Mouse (Mus musculus) erythroblast, embryonic 14.5 days (primary cell): Measurements from ENCODE around the gene Insl5. TPM values are rescaled to one million over a fixed set of nuclear protein-coding genes. Genes with fewer than 3 reads are reported as not detected.

Experiments
- H3K27me3 ChIP-seq: 2 replicates; pipeline ENCODE4 v1.6.1; 2012; ENCODE audit warnings: inconsistent platforms; ENCODE audit not compliant: control insufficient read depth
- H3K36me3 ChIP-seq: 2 replicates; pipeline ENCODE4 v1.6.1; 2012; ENCODE audit warnings: mild to moderate bottlenecking, inconsistent platforms; ENCODE audit not compliant: control insufficient read depth
- H3K4me1 ChIP-seq: 2 replicates; pipeline ENCODE4 v1.6.1; 2012; ENCODE audit warnings: inconsistent platforms; ENCODE audit not compliant: control insufficient read depth
- H3K4me3 ChIP-seq: replicated peaks from 2 replicates; pipeline ENCODE3; 2012; ENCODE audit warnings: moderate library complexity, mild to moderate bottlenecking, inconsistent platforms
- H3K9me3 ChIP-seq: 2 replicates; pipeline ENCODE4 v1.6.1; 2012; ENCODE audit warnings: low read length, inconsistent platforms, mixed read lengths; ENCODE audit not compliant: control insufficient read depth
- GATA1 ChIP-seq: IDR thresholded peaks from 2 replicates; pipeline ENCODE4 v1.6.1; 2012; ENCODE audit warnings: low read length, inconsistent platforms, mixed read lengths
- TAL1 ChIP-seq: IDR thresholded peaks from 3 replicates; pipeline ENCODE4 v1.6.1; 2012; ENCODE audit warnings: low read length, inconsistent platforms, mixed read lengths
- polyA plus RNA-seq: library from polyadenylated mRNA; stranded (reverse); fragments of >175 nt; gene quantifications from 2 replicates; pipeline ENCODE4 v1.2.3, GENCODE M21; 2012

The Insl5 gene
- polyA plus RNA-seq, 1 experiment = not detected

DNA sequence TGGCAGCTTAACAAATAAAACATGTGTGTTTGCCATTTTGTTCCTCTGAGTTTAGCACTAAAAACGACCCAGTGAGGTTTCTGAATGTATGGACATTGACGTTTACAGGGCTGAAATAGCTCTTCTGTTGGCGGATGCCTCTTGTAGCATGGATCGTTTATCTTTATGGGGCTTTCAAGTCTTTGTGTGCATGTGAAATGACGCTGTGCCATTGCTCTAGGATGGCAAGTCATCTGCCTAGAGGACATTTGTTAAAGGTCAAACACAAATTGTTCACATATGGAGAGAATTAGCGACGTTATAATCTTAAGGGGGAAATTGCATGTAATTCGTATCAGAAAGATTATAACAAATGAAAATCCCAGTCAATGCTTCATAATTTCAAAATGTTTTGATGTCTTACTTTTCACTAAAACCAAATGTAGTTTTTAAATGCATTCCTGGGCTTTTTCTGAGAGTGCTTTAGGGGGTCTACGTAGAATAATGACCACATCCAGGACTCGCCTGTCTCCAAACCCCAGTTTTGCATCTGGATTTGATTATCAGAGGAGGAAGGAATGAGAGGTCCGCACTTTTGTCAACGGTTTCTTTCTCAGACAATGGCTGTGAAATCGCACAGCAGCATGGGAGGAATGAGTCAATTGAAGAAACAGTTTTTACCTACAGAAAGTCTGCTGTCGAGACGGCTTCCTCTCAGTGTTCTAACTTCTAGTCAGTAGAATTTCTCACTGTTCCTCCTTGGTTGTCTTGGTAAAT lies 21.3 kb downstream of the Insl5 start:
- no peaks in the 10 kb centered on the region for H3K36me3 ChIP-seq
- TF ChIP-seq GATA1 (no peak), TAL1 (no peak)
- H3K4me3 ChIP-seq = no peak overlapping the region
- no peaks in the 10 kb centered on the region for H3K4me1 ChIP-seq
- no peaks in the 10 kb centered on the region for H3K9me3 ChIP-seq
- H3K27me3 ChIP-seq = no peaks in the 10 kb centered on the region

DNA sequence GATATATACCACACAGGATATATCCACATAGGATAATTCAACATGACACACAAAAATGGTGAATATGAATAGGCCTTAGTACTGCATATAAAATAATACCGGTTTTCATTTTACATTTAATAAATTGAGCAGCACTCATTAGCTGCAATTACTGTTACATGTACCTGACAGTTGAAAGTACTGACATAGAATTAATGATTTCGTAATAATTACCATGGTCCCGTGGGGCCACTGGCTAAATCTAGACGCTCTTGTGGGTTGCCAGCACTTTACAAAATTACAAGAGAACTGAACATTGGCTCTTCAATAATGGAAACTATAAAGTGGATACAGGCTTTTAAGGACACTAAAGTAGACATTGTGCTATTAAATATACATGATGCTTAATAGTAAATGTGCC lies 22.0 kb downstream of the Insl5 start:
- Histone ChIP-seq H3K27me3 (no peaks in the 10 kb centered on the region), H3K36me3 (no peaks in the 10 kb centered on the region), H3K9me3 (no peaks in the 10 kb centered on the region), H3K4me1 (no peaks in the 10 kb centered on the region), H3K4me3 (no peak overlapping the region)
- TF ChIP-seq TAL1 (no peak), GATA1 (no peak)

DNA sequence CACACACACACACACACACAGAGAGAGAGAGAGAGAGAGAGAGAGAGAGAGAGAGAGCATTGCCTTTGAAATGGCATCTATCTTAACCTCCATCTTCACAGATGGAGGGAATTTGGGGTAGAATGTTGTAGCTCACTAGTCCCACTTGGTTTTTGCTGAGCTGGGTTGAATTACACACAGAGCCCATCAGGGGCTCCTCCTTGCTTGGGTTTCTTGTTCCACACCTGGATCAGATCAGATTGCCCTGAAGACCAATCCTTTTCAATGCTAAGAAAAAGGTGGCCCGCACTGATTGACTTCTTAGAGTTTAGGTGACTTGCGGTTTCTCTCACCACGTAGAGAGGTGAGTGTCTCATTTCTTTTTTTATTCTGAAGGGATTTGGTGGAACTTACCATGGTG lies 35.0 kb downstream of the Insl5 start:
- Histone ChIP-seq H3K27me3 (no peaks in the 10 kb centered on the region), H3K4me1 (no peaks in the 10 kb centered on the region), H3K9me3 (no peaks in the 10 kb centered on the region), H3K36me3 (no peaks in the 10 kb centered on the region), H3K4me3 (no peak overlapping the region)
- TF ChIP-seq GATA1 (no peak), TAL1 (no peak)

DNA sequence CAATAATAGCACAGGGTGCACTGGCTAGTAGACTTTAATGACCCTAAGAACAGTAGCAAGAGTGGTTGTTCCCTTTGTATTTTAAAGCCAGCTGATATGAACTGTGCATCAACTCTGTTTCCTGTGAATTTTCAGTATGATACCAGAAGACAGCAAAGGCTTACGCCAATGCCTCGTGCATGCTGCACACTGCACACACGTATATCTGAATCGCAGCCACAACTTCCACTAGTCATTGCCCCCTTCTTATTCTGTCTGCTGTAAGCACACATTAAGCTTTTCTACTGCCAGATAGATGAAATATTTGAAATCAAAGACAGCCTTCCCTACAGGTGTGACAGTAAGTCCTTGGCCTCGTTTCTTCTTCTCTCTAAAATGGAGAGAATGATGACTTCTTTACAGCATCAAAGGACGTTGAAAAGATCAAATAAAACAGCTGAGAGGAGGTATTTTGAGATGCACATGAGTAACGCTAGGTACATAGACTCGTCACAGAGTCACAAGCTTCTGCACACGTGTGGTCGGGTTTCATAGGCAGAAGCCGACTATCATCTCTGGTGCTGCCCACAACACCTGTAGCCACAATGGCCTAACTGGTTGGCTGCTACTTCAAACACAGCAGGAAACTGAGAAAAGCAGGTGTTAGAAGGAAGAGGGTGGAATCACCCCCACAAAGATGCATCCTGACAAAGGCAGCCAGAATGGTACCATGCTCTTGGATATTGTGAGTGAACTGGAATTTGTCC lies 35.9 kb downstream of the Insl5 start:
- Histone ChIP-seq H3K4me1 (no peaks in the 10 kb centered on the region), H3K4me3 (no peak overlapping the region)
- TF ChIP-seq TAL1 (no peak), GATA1 (no peak)

DNA sequence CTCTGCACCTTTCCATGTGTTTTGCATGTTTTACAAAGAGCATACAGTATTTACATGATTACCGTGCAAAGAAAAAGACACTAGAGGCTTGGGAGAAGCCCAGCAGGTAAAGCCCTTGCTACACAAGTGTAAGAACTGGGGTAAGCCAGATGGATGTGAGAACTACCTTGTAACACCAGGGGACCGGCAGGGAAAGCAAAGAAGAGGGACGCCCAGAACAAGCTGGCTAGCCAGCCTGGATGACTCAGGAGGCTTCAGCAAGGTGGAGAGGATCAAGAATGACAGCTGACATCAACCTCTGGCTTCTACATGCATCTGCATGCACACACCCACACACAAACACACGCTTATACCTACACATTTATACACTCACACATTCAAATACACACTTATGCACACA lies 36.6 kb downstream of the Insl5 start:
- Histone ChIP-seq H3K36me3 (no peaks in the 10 kb centered on the region), H3K9me3 (no peaks in the 10 kb centered on the region), H3K4me3 (no peak overlapping the region), H3K4me1 (no peaks in the 10 kb centered on the region), H3K27me3 (no peaks in the 10 kb centered on the region)
- TF ChIP-seq TAL1 (no peak), GATA1 (no peak)

More for the DNA sequence above, 35.9 kb downstream of the Insl5 start:
- Histone ChIP-seq H3K9me3 (no peaks in the 10 kb centered on the region), H3K27me3 (no peaks in the 10 kb centered on the region), H3K36me3 (no peaks in the 10 kb centered on the region)

DNA sequence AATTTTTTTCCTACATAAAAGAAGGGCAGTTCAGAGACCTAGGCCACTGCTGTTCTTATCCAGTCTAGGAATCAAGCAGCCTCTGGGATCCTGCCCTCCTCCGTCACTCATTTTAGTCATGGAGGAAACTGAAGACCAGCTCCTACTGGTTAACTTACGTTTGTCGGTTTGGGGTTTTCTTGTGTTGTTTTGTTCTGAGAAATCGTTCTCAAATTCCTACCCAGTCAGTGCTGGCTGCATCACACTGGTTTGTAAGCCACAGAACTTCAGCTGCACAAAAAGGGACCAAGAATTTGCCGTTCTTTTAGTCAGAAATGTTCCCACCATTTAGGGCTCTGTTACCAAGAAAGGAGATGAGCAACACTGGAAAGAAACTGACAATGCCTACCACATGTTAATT lies 37.3 kb downstream of the Insl5 start:
- no peak for TF ChIP-seq GATA1
- TF ChIP-seq TAL1 = no peak
- Histone ChIP-seq H3K9me3 (no peaks in the 10 kb centered on the region), H3K36me3 (no peaks in the 10 kb centered on the region), H3K4me3 (no peak overlapping the region), H3K27me3 (no peaks in the 10 kb centered on the region), H3K4me1 (no peaks in the 10 kb centered on the region)

DNA sequence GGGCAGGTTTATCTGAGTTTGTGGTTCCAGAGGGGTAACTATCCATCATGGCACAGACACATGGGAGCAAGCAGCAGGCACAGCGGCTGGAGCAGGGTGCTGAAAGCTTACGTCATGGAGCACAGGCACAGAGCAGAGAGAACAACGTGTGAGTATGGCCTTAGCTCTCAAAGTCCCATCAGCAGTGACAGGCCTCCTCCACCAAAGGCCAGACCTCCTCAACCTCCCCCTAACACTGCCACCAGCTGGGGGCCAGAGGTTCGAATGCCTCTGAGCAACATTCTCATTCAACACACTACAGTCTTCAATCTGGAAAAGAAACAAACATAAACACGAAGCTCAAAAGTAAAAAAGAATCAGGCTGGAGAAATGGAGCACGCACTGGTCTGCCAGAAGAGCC lies 38.1 kb downstream of the Insl5 start:
- no peak for TF ChIP-seq GATA1
- no peak for TF ChIP-seq TAL1
- Histone ChIP-seq H3K36me3 (no peaks in the 10 kb centered on the region), H3K9me3 (no peaks in the 10 kb centered on the region), H3K4me3 (no peak overlapping the region), H3K4me1 (no peaks in the 10 kb centered on the region), H3K27me3 (no peaks in the 10 kb centered on the region)

DNA sequence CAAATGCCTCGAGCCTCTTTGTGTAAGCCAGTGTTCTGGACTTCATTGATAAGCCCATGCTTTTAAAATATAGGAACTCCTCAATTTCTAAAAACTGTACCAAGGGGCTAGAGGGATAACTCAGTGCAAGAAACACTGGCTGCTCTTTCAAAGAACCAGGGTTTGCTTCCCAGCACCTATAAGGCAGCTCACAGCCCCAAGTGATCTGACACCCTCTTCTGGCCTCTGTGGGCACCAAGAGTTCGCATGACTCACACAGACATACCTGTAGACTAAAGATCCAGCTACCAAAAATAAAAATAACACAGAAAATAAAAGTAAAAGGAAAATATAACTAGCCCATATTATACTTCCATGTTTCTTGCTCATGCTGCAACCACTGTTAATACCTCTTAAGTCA lies 38.9 kb downstream of the Insl5 start:
- Histone ChIP-seq H3K27me3 (no peaks in the 10 kb centered on the region), H3K36me3 (no peaks in the 10 kb centered on the region), H3K9me3 (no peaks in the 10 kb centered on the region), H3K4me1 (no peaks in the 10 kb centered on the region), H3K4me3 (no peak overlapping the region)
- TF ChIP-seq TAL1 = no peak
- TF ChIP-seq GATA1 = no peak

DNA sequence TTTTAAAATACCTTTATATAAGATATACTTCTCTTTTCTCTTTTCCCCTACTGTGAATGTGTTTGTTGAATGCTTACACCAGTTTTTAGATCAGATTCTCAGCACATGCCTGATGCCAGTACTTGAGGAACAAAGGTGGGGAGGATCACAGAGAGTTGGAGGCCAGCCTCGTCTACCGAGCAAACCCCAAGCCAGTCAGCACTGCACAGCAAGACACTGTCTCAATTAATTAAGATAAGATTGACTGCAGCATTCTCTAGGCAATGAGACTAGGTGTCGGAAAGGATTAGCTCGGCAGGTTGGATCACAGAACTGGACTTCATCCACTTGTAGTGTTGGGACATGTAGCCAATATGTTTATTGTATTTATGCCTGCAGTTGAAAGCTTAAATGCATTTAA lies 39.3 kb downstream of the Insl5 start:
- Histone ChIP-seq H3K36me3 (no peaks in the 10 kb centered on the region), H3K4me3 (no peak overlapping the region), H3K27me3 (no peaks in the 10 kb centered on the region), H3K4me1 (no peaks in the 10 kb centered on the region), H3K9me3 (no peaks in the 10 kb centered on the region)
- TF ChIP-seq GATA1 = no peak
- TF ChIP-seq TAL1 = no peak
